Mouse (Mus musculus): ENCODE results near the gene Bloc1s6. TPM values are rescaled to one million over a fixed set of nuclear protein-coding genes. Genes with fewer than 3 reads are reported as not detected.

Gene Bloc1s6
- polyA plus RNA-seq, 1 experiment from 2014 or later: 51.3 TPM

GRCm38 (mm10) chr2:122711911-122712310 is 26.4 kb upstream of the Bloc1s6 start:
- Histone ChIP-seq H3K4me1 (ENCODE audit: control insufficient read depth, insufficient read depth, low read length) (no peaks in the 10 kb centered on the region), H3K4me2 (replicated peaks; ENCODE audit: low read depth, low read length) (no peak overlapping the region), H3K9ac (ENCODE audit: low read depth, low read length) (no peak overlapping the region), H3K9me3 (ENCODE audit: control insufficient read depth, low read length) (no peaks in the 10 kb centered on the region), H3K4me3 (ENCODE audit: low read length) (no peak overlapping the region), H3K36me3 (ENCODE audit: control insufficient read depth, insufficient read depth, low read length) (no peaks in the 10 kb centered on the region), H3K27me3 (ENCODE audit: control insufficient read depth, insufficient read depth, low read length) (no peaks in the 10 kb centered on the region), H3K27ac (ENCODE audit: low read depth, low read length) (no peak overlapping the region)
- WGBS: 81% methylated on average over 3 of the region's 3 CpGs
- no peak for ATAC-seq (ENCODE audit: low FRiP score, low TSS enrichment)

- WGBS: 88% methylated on average over 2 of the region's 2 CpGs
- no peak overlapping the region for H3K9ac ChIP-seq (ENCODE audit: low read depth, low read length)
- H3K4me3 ChIP-seq (ENCODE audit: low read length): no peak overlapping the region
- no peaks in the 10 kb centered on the region for H3K27me3 ChIP-seq (ENCODE audit: control insufficient read depth, insufficient read depth, low read length)
- no peaks in the 10 kb centered on the region for H3K4me1 ChIP-seq (ENCODE audit: control insufficient read depth, insufficient read depth, low read length)
- no peak for ATAC-seq (ENCODE audit: low FRiP score, low TSS enrichment)
- no peak overlapping the region for H3K27ac ChIP-seq (ENCODE audit: low read depth, low read length)
- no peaks in the 10 kb centered on the region for H3K9me3 ChIP-seq (ENCODE audit: control insufficient read depth, low read length)
- no peak overlapping the region for H3K4me2 ChIP-seq (replicated peaks; ENCODE audit: low read depth, low read length)
- H3K36me3 ChIP-seq (ENCODE audit: control insufficient read depth, insufficient read depth, low read length): no peaks in the 10 kb centered on the region
Measured at GRCm38 (mm10) chr2:122712848-122713247, 25.5 kb upstream of the Bloc1s6 start.

GRCm38 (mm10) chr2:122715148-122715692 is 23.1 kb upstream of the Bloc1s6 start:
- no peak for ATAC-seq (ENCODE audit: low FRiP score, low TSS enrichment)
- 67% methylated on average over 5 of the region's 5 CpGs for WGBS

GRCm38 (mm10) chr2:122716301-122716842 is 21.9 kb upstream of the Bloc1s6 start:
- no peak overlapping the region for H3K9ac ChIP-seq (ENCODE audit: low read depth, low read length)
- no peaks in the 10 kb centered on the region for H3K9me3 ChIP-seq (ENCODE audit: control insufficient read depth, low read length)
- no peaks in the 10 kb centered on the region for H3K36me3 ChIP-seq (ENCODE audit: control insufficient read depth, insufficient read depth, low read length)
- no peak overlapping the region for H3K4me3 ChIP-seq (ENCODE audit: low read length)
- no peaks in the 10 kb centered on the region for H3K27me3 ChIP-seq (ENCODE audit: control insufficient read depth, insufficient read depth, low read length)
- no peaks in the 10 kb centered on the region for H3K4me1 ChIP-seq (ENCODE audit: control insufficient read depth, insufficient read depth, low read length)
- no peak overlapping the region for H3K27ac ChIP-seq (ENCODE audit: low read depth, low read length)
- ATAC-seq (ENCODE audit: low FRiP score, low TSS enrichment): no peak
- 83% methylated on average over 3 of the region's 3 CpGs for WGBS
- no peak overlapping the region for H3K4me2 ChIP-seq (replicated peaks; ENCODE audit: low read depth, low read length)

More at GRCm38 (mm10) chr2:122715148-122715692, 23.1 kb upstream of the Bloc1s6 start:
- no peak overlapping the region for H3K4me2 ChIP-seq (replicated peaks; ENCODE audit: low read depth, low read length)
- H3K4me1 ChIP-seq (ENCODE audit: control insufficient read depth, insufficient read depth, low read length): no peaks in the 10 kb centered on the region
- no peak overlapping the region for H3K4me3 ChIP-seq (ENCODE audit: low read length)
- H3K27me3 ChIP-seq (ENCODE audit: control insufficient read depth, insufficient read depth, low read length): no peaks in the 10 kb centered on the region
- no peaks in the 10 kb centered on the region for H3K9me3 ChIP-seq (ENCODE audit: control insufficient read depth, low read length)
- no peaks in the 10 kb centered on the region for H3K36me3 ChIP-seq (ENCODE audit: control insufficient read depth, insufficient read depth, low read length)
- H3K27ac ChIP-seq (ENCODE audit: low read depth, low read length): no peak overlapping the region
- H3K9ac ChIP-seq (ENCODE audit: low read depth, low read length): no peak overlapping the region

GRCm38 (mm10) chr2:122719232-122719631 is 19.1 kb upstream of the Bloc1s6 start:
- Histone ChIP-seq H3K27me3 (ENCODE audit: control insufficient read depth, insufficient read depth, low read length) (no peaks in the 10 kb centered on the region), H3K4me1 (ENCODE audit: control insufficient read depth, insufficient read depth, low read length) (no peaks in the 10 kb centered on the region), H3K27ac (ENCODE audit: low read depth, low read length) (no peak overlapping the region), H3K36me3 (ENCODE audit: control insufficient read depth, insufficient read depth, low read length) (no peaks in the 10 kb centered on the region), H3K9me3 (ENCODE audit: control insufficient read depth, low read length) (no peaks in the 10 kb centered on the region), H3K9ac (ENCODE audit: low read depth, low read length) (no peak overlapping the region), H3K4me2 (replicated peaks; ENCODE audit: low read depth, low read length) (no peak overlapping the region), H3K4me3 (ENCODE audit: low read length) (no peak overlapping the region)
- ATAC-seq (ENCODE audit: low FRiP score, low TSS enrichment): no peak
- WGBS: 54% methylated on average over 1 of the region's 1 CpGs

- no peaks in the 10 kb centered on the region for H3K36me3 ChIP-seq (ENCODE audit: control insufficient read depth, insufficient read depth, low read length)
- no peaks in the 10 kb centered on the region for H3K9me3 ChIP-seq (ENCODE audit: control insufficient read depth, low read length)
Measured at GRCm38 (mm10) chr2:122720564-122720963, 17.7 kb upstream of the Bloc1s6 start.

GRCm38 (mm10) chr2:122725604-122726003 is 12.7 kb upstream of the Bloc1s6 start:
- no peaks in the 10 kb centered on the region for H3K4me1 ChIP-seq (ENCODE audit: control insufficient read depth, insufficient read depth, low read length)
- H3K27me3 ChIP-seq (ENCODE audit: control insufficient read depth, insufficient read depth, low read length): no peaks in the 10 kb centered on the region
- H3K36me3 ChIP-seq (ENCODE audit: control insufficient read depth, insufficient read depth, low read length): no peaks in the 10 kb centered on the region
- no peak overlapping the region for H3K4me2 ChIP-seq (replicated peaks; ENCODE audit: low read depth, low read length)
- H3K9me3 ChIP-seq (ENCODE audit: control insufficient read depth, low read length): no peaks in the 10 kb centered on the region
- no peak overlapping the region for H3K9ac ChIP-seq (ENCODE audit: low read depth, low read length)
- no peak for ATAC-seq (ENCODE audit: low FRiP score, low TSS enrichment)
- H3K4me3 ChIP-seq (ENCODE audit: low read length): no peak overlapping the region
- H3K27ac ChIP-seq (ENCODE audit: low read depth, low read length): no peak overlapping the region
- 56% methylated on average over 10 of the region's 10 CpGs for WGBS

More at GRCm38 (mm10) chr2:122720564-122720963, 17.7 kb upstream of the Bloc1s6 start:
- Histone ChIP-seq H3K27ac (ENCODE audit: low read depth, low read length) (no peak overlapping the region), H3K27me3 (ENCODE audit: control insufficient read depth, insufficient read depth, low read length) (no peaks in the 10 kb centered on the region), H3K4me1 (ENCODE audit: control insufficient read depth, insufficient read depth, low read length) (no peaks in the 10 kb centered on the region), H3K4me2 (replicated peaks; ENCODE audit: low read depth, low read length) (no peak overlapping the region), H3K4me3 (ENCODE audit: low read length) (no peak overlapping the region), H3K9ac (ENCODE audit: low read depth, low read length) (no peak overlapping the region)
- ATAC-seq (ENCODE audit: low FRiP score, low TSS enrichment): no peak
- 89% methylated on average over 3 of the region's 3 CpGs for WGBS

GRCm38 (mm10) chr2:122731456-122731855 is 6.8 kb upstream of the Bloc1s6 start:
- no peak overlapping the region for H3K4me2 ChIP-seq (replicated peaks; ENCODE audit: low read depth, low read length)
- 75% methylated on average over 2 of the region's 2 CpGs for WGBS
- no peak overlapping the region for H3K27ac ChIP-seq (ENCODE audit: low read depth, low read length)
- H3K4me3 ChIP-seq (ENCODE audit: low read length): no peak overlapping the region
- ATAC-seq (ENCODE audit: low FRiP score, low TSS enrichment): no peak
- no peak overlapping the region for H3K9ac ChIP-seq (ENCODE audit: low read depth, low read length)
- H3K4me1 ChIP-seq (ENCODE audit: control insufficient read depth, insufficient read depth, low read length): no peaks in the 10 kb centered on the region
- H3K9me3 ChIP-seq (ENCODE audit: control insufficient read depth, low read length): no peaks in the 10 kb centered on the region
- no peaks in the 10 kb centered on the region for H3K27me3 ChIP-seq (ENCODE audit: control insufficient read depth, insufficient read depth, low read length)
- no peaks in the 10 kb centered on the region for H3K36me3 ChIP-seq (ENCODE audit: control insufficient read depth, insufficient read depth, low read length)

- peak overlapping the region; percentile 87 for H3K4me3 ChIP-seq (ENCODE audit: low read length)
- H3K9ac ChIP-seq (ENCODE audit: low read depth, low read length): peak overlapping the region; percentile 91
- no peaks in the 10 kb centered on the region for H3K9me3 ChIP-seq (ENCODE audit: control insufficient read depth, low read length)
- no peak overlapping the region for H3K27ac ChIP-seq (ENCODE audit: low read depth, low read length)
- peaks cover 3% of the 10 kb centered on the region; the same call in 1 of the 2 replicates for H3K36me3 ChIP-seq (ENCODE audit: control insufficient read depth, insufficient read depth, low read length)
- no peak for ATAC-seq (ENCODE audit: low FRiP score, low TSS enrichment)
- no peaks in the 10 kb centered on the region for H3K27me3 ChIP-seq (ENCODE audit: control insufficient read depth, insufficient read depth, low read length)
- H3K4me2 ChIP-seq (replicated peaks; ENCODE audit: low read depth, low read length): peak overlapping the region; percentile 66
- no peaks in the 10 kb centered on the region for H3K4me1 ChIP-seq (ENCODE audit: control insufficient read depth, insufficient read depth, low read length)
- WGBS: 30% methylated on average over 7 of the region's 7 CpGs
Measured at GRCm38 (mm10) chr2:122739023-122739422, 720 bp downstream of the Bloc1s6 start.
